Mouse (Mus musculus) adrenal gland (tissue): ENCODE measurements at regions not wholly inside any gene's neighbourhood (a gene's known extent, or its start where the extent isn't known, plus 50 kb on each side); places are given as distances from the start of the nearest gene placed in this dataset.

Experiments used
- intact Hi-C: fragments of 180-260 bp; cut with DNase I; formaldehyde crosslinking; loops from one replicate; pipeline ENCODE4 v1.15.1; 2025

GRCm38 (mm10) chr1:83728810-83729209, 320.8 kb upstream of the Sphkap start:
- intact Hi-C loops = loop anchor here (5.0 kb wide), 1 partner anchor 853 kb away; no protein-coding TSS in a partner anchor

- intact Hi-C loops = loop anchor here (5.0 kb wide), 1 partner anchor 854 kb away; no protein-coding TSS in a partner anchor
Observed at GRCm38 (mm10) chr1:83727938-83728337, 319.9 kb upstream of the Sphkap start.

DNA sequence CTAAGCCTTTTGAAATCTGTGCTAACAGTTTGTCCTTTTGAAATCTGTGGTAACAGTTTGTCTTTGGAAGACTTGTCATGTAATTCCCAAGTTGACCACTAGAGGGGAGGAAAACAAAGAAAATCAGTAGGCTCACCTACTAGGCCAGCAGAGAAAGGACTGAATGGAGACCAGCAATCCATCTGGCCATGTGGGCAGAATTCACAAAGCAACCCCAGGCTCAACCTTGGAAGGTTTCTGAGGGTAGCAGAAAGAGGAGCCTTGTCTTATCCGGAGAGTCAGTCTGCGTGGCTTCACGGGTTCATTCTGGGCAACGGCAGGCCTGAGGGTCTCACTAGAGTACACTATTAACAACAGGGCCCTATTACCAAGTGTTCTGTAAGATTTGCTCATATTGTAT, 319.2 kb upstream of the Sphkap start:
- intact Hi-C loops = loop anchor here (5.0 kb wide), 1 partner anchor 855 kb away; no protein-coding TSS in a partner anchor

GRCm38 (mm10) chr1:83723096-83723495, 315.1 kb upstream of the Sphkap start:
- intact Hi-C loops = no loop called here

- intact Hi-C loops = no loop called here
Observed at GRCm38 (mm10) chr1:83720166-83720565, 312.2 kb upstream of the Sphkap start.

DNA sequence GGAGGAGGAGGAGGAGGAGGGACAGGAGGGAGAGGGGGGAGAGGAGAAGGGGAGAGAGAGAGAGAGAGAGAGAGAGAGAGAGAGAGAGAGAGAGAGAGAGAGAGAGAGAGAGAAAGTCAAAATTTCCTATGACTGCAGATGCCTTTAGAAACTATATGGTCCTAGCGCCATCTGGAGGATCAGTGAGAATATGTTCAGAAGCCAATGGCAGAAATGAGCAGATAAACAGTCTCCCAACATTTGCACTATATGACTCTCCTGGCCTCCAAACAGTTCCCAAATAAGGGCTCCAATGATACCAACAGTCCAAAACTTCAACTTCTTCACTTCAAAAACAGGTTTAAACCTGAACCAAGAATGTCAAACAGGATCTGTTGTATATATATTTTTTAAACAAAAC, 309.1 kb upstream of the Sphkap start:
- intact Hi-C loops = loop anchor here (2.0 to 10.0 kb wide), 4 partner anchors 302 to 655 kb away; partner anchors contain the start of gene Krtap28-13

DNA sequence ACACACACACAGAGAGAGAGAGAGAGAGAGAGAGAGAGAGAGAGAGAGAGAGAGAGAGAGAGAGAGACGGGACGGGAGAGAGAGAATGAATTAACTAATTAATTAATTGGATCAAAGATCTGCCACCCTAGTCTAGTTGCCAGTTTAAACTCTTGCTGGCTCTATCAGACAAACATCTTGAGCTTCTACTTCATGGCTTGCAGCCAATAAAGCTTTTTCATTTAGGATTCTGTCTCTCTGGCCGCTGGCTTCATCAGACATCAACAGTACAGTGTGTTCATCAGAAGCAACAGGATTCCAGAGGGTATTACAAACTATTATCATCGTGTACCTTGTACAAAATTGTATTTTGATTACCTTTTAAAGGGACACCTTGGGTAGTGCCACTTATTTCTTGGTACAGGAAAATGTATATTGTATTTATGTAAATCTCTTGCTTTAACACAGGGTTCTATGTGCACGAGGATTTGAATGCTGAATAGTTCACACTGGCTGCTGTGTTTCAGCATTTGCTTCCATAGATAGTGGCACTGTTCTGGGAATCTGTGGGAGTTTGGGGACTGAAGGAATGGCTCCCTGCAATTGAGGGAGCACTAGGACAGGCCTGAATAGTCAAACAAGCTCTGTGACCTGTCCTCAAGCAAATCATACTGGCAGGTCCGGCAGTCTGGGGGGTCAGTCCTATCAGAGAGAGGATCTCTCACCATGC, 293.9 kb upstream of the Sphkap start:
- intact Hi-C loops = no loop called here

GRCm38 (mm10) chr1:83697422-83697821, 289.4 kb upstream of the Sphkap start:
- intact Hi-C loops = no loop called here

- intact Hi-C loops = no loop called here
Observed at GRCm38 (mm10) chr1:83685221-83685620, 277.2 kb upstream of the Sphkap start.

- intact Hi-C loops = no loop called here
Observed at GRCm38 (mm10) chr1:83665326-83665725, 257.3 kb upstream of the Sphkap start.

- intact Hi-C loops = no loop called here
Observed at GRCm38 (mm10) chr1:83661808-83662802, 254.1 kb upstream of the Sphkap start.

DNA sequence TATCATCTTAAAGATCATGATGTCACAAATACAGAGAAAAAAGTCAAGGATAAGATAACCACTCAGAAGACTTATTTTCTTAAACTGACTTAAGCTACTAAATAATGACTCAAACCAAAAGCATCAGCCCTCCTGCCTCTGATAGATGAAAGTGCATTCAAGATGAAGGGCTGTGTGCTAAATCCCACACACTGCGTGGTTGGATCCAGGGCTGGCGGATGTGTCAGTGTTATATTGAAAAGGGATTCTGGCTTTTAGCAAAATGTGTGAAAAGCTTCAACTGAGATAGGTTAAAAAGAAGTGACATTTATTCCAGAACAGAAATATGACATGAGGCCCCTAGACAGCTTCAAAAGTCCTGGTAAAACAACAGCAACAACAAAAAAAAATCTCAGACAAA, 245.7 kb upstream of the Sphkap start:
- intact Hi-C loops = no loop called here

GRCm38 (mm10) chr1:83645606-83646005, 237.6 kb upstream of the Sphkap start:
- intact Hi-C loops = no loop called here

DNA sequence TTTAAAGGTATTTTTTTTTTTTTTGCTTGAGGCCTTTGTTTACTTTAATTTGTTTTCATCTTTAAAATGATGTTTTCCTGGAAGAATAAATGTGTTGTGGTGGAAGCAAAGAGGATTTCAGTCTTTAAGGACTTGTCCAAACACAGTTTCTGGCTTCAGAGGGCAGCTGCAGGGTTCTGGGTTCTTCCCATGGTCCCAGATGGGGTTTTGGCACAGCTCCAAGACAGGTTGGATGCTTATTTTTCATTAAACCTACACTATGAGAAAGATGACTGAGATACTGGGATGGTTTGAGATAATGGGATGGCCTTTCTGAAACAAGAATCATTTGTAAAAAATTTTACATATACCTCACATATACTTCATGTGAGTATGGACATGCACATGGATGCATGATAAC, 234.7 kb upstream of the Sphkap start:
- intact Hi-C loops = no loop called here

GRCm38 (mm10) chr1:83636051-83636450, 228.1 kb upstream of the Sphkap start:
- intact Hi-C loops = no loop called here

GRCm38 (mm10) chr1:83631798-83632197, 223.8 kb upstream of the Sphkap start:
- intact Hi-C loops = no loop called here

GRCm38 (mm10) chr1:83631394-83631793, 223.4 kb upstream of the Sphkap start:
- intact Hi-C loops = no loop called here

DNA sequence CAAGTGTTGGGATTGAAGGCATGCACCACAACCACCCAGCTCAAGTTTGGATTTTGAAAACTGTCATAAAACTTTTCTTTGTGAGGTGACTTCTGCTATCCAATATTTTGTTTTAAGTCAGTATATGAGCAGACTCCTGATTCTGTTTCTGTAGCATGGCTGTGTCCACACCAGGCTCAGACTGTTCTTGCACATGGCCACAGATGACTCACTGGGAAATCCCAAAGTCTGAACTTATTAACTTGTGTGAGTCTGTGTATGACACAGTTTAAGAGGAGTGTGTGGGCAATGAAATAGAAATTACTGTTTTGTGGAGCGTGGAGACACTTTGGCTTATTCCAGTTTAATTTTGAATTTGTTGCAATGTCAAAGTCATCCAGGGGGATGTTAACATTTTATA, 179.3 kb upstream of the Sphkap start:
- intact Hi-C loops = no loop called here

DNA sequence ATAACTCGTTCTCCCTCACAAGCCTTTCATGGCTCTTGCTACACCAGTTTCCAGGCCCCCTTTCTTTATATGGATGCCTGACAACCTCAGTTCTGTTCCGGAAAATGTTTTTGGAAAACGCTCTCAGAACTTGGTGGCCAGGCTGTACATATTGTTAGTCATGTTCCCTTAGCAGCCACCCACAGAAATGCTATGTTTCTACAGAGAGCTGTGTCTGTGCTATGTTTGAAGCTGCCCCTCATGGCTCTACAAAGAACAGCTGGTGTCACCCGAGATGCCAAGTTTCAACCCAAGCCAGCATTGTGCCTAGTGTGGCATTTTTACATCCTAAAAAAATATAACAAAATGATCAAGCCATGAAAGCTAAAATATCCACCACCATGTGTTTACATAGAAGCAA, 175.0 kb upstream of the Sphkap start:
- intact Hi-C loops = no loop called here

DNA sequence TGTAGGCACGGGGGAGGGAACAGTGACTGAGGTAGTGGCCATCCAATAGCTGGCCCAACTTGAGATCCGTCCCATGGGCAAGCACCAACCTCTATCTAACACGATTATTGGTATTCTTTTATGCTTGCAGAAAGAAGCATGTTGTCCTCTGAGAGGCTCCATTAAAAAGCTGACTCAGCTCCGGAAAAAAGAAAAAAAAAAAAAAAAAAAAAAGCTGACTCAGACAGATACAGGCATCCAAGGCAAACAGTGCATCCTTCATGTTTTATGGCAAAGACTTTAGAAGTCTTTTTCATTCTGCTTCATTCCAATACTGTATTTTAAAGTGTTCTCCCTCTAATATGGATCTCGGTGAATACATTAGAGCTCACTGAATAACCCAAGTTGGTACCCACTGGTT, 162.0 kb upstream of the Sphkap start:
- intact Hi-C loops = no loop called here

DNA sequence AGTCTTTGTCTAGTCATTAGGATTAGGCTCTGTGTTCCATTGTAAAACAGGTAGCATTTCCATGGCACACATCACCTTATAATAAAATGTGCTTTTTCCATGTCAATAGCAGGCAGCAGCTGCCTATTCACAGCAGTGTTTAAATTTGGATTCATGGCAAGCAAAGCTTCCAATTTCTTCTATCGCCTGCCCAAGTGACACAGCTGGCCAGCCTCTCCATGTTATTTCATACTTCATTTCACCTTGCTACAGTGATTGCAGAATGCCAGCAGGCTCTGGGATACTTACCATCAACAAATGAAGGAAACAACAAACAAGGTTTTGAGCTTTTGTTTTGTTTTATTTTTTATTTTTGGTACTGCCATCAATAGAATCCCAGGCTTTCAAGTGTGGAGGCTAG, 160.7 kb upstream of the Sphkap start:
- intact Hi-C loops = no loop called here

DNA sequence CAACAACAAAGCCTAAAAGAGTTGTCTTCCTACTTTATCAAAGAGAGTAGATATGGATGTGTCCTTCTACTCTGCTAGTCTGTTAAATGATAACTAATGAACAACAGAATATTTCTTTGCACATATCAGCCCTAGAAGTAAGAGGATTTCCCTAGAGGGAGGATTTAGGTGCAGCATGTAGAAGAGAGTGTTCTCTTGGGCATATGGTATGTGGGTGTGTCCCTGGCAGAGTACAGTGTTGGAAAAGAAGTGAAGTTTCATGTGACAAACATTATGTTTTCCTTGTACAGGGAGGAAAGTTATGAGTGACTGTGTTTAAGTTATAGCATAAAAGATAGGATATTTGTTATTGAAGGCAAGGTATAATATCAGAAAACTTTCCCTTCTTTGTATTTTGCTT, 143.6 kb upstream of the Sphkap start:
- intact Hi-C loops = no loop called here
